Mouse (Mus musculus): Measurements from ENCODE around the gene Elk3. TPM values are rescaled to one million over a fixed set of nuclear protein-coding genes. Genes with fewer than 3 reads are reported as not detected.
A peak's percentile ranks its signal among the peaks of the same experiment; 100 is the strongest.

Gene Elk3
- polyA plus RNA-seq, 1 experiment from 2014 or later: 4.3 TPM

GRCm38 (mm10) chr10:93311576-93311975 is 641 bp upstream of the Elk3 start:
- 22% methylated on average over 4 of the region's 4 CpGs for WGBS (ENCODE audit: insufficient replicate concordance)
- Histone ChIP-seq H3K4me3 (replicated peaks) (no peak overlapping the region), H3K9me3 (replicated peaks) (no peaks in the 10 kb centered on the region), H3K27ac (replicated peaks) (no peak overlapping the region), H3K36me3 (replicated peaks) (no peaks in the 10 kb centered on the region), H3K4me1 (replicated peaks) (peaks cover 4% of the 10 kb centered on the region; the same call in 1 of the 2 replicates), H3K4me2 (no peak overlapping the region), H3K9ac (no peak overlapping the region), H3K27me3 (peaks cover 60% of the 10 kb centered on the region)
- no peak for ATAC-seq (ENCODE audit: insufficient read depth)

- Histone ChIP-seq H3K9ac (peak overlapping the region; percentile 37), H3K4me1 (replicated peaks) (peaks cover 4% of the 10 kb centered on the region; the same call in 1 of the 2 replicates), H3K4me2 (peak overlapping the region; percentile 71), H3K4me3 (replicated peaks) (peak overlapping the region; percentile 56), H3K36me3 (replicated peaks) (no peaks in the 10 kb centered on the region), H3K9me3 (replicated peaks) (no peaks in the 10 kb centered on the region), H3K27ac (replicated peaks) (peak overlapping the region; percentile 67), H3K27me3 (peaks cover 60% of the 10 kb centered on the region)
- under 1% methylated on average over 43 of the region's 43 CpGs for WGBS (ENCODE audit: insufficient replicate concordance)
- ATAC-seq (ENCODE audit: insufficient read depth): no peak
Observed at GRCm38 (mm10) chr10:93309934-93310621, 857 bp downstream of the Elk3 start.

GRCm38 (mm10) chr10:93309131-93309933 is 1.6 kb downstream of the Elk3 start:
- Histone ChIP-seq H3K4me3 (replicated peaks) (peak overlapping the region; percentile 56), H3K4me2 (peak overlapping the region; percentile 71), H3K9me3 (replicated peaks) (no peaks in the 10 kb centered on the region), H3K4me1 (replicated peaks) (peaks cover 4% of the 10 kb centered on the region; the same call in 1 of the 2 replicates), H3K27me3 (peaks cover 60% of the 10 kb centered on the region), H3K36me3 (replicated peaks) (no peaks in the 10 kb centered on the region), H3K9ac (no peak overlapping the region), H3K27ac (replicated peaks) (peak overlapping the region; percentile 62)
- 1% methylated on average over 19 of the region's 23 CpGs for WGBS (ENCODE audit: insufficient replicate concordance)
- no peak for ATAC-seq (ENCODE audit: insufficient read depth)

- Histone ChIP-seq H3K9ac (no peak overlapping the region), H3K27me3 (peaks cover 41% of the 10 kb centered on the region), H3K4me2 (no peak overlapping the region), H3K9me3 (replicated peaks) (no peaks in the 10 kb centered on the region), H3K4me3 (replicated peaks) (no peak overlapping the region), H3K4me1 (replicated peaks) (peaks cover 4% of the 10 kb centered on the region; the same call in 1 of the 2 replicates), H3K27ac (replicated peaks) (no peak overlapping the region), H3K36me3 (replicated peaks) (no peaks in the 10 kb centered on the region)
- no peak for ATAC-seq (ENCODE audit: insufficient read depth)
- 63% methylated on average over 11 of the region's 11 CpGs for WGBS (ENCODE audit: insufficient replicate concordance)
Observed at GRCm38 (mm10) chr10:93306367-93306766, 4.6 kb downstream of the Elk3 start.

- Histone ChIP-seq H3K27me3 (peaks cover 36% of the 10 kb centered on the region), H3K4me3 (replicated peaks) (no peak overlapping the region), H3K27ac (replicated peaks) (no peak overlapping the region), H3K9me3 (replicated peaks) (no peaks in the 10 kb centered on the region), H3K4me1 (replicated peaks) (peaks cover 4% of the 10 kb centered on the region; the same call in 1 of the 2 replicates), H3K36me3 (replicated peaks) (no peaks in the 10 kb centered on the region), H3K9ac (no peak overlapping the region), H3K4me2 (no peak overlapping the region)
- ATAC-seq (ENCODE audit: insufficient read depth): no peak
- WGBS (ENCODE audit: insufficient replicate concordance): 36% methylated on average over 6 of the region's 6 CpGs
Observed at GRCm38 (mm10) chr10:93305946-93306345, 5.0 kb downstream of the Elk3 start.

GRCm38 (mm10) chr10:93303231-93303630 is 7.7 kb downstream of the Elk3 start:
- no peaks in the 10 kb centered on the region for H3K9me3 ChIP-seq (replicated peaks)
- H3K4me3 ChIP-seq (replicated peaks): no peak overlapping the region
- H3K4me2 ChIP-seq: no peak overlapping the region
- no peak overlapping the region for H3K9ac ChIP-seq
- no peak overlapping the region for H3K27ac ChIP-seq (replicated peaks)
- no peak for ATAC-seq (ENCODE audit: insufficient read depth)
- H3K36me3 ChIP-seq (replicated peaks): no peaks in the 10 kb centered on the region
- H3K4me1 ChIP-seq (replicated peaks): no peaks in the 10 kb centered on the region
- H3K27me3 ChIP-seq: peaks cover 9% of the 10 kb centered on the region; the same call in 1 of the 2 replicates
- WGBS (ENCODE audit: insufficient replicate concordance): 48% methylated on average over 4 of the region's 4 CpGs

- H3K9ac ChIP-seq: no peak overlapping the region
- H3K36me3 ChIP-seq (replicated peaks): no peaks in the 10 kb centered on the region
- no peak overlapping the region for H3K27ac ChIP-seq (replicated peaks)
- no peak overlapping the region for H3K4me3 ChIP-seq (replicated peaks)
- no peak for ATAC-seq (ENCODE audit: insufficient read depth)
- WGBS (ENCODE audit: insufficient replicate concordance): 66% methylated on average over 8 of the region's 8 CpGs
- H3K4me1 ChIP-seq (replicated peaks): no peaks in the 10 kb centered on the region
- no peak overlapping the region for H3K4me2 ChIP-seq
- no peaks in the 10 kb centered on the region for H3K9me3 ChIP-seq (replicated peaks)
- no peaks in the 10 kb centered on the region for H3K27me3 ChIP-seq
Observed at GRCm38 (mm10) chr10:93301831-93302230, 9.1 kb downstream of the Elk3 start.

GRCm38 (mm10) chr10:93298208-93298607 is 12.7 kb downstream of the Elk3 start:
- Histone ChIP-seq H3K9ac (no peak overlapping the region), H3K4me1 (replicated peaks) (peaks cover 6% of the 10 kb centered on the region; the same call in 1 of the 2 replicates), H3K4me2 (no peak overlapping the region), H3K27me3 (peaks cover 11% of the 10 kb centered on the region; the same call in 1 of the 2 replicates), H3K27ac (replicated peaks) (no peak overlapping the region), H3K36me3 (replicated peaks) (no peaks in the 10 kb centered on the region), H3K9me3 (replicated peaks) (no peaks in the 10 kb centered on the region), H3K4me3 (replicated peaks) (no peak overlapping the region)
- ATAC-seq (ENCODE audit: insufficient read depth): no peak
- 15% methylated on average over 7 of the region's 7 CpGs for WGBS (ENCODE audit: insufficient replicate concordance)

GRCm38 (mm10) chr10:93297774-93298173 is 13.2 kb downstream of the Elk3 start:
- Histone ChIP-seq H3K36me3 (replicated peaks) (no peaks in the 10 kb centered on the region), H3K4me2 (no peak overlapping the region), H3K27me3 (peaks cover 11% of the 10 kb centered on the region; the same call in 1 of the 2 replicates), H3K27ac (replicated peaks) (no peak overlapping the region), H3K9me3 (replicated peaks) (no peaks in the 10 kb centered on the region), H3K4me1 (replicated peaks) (peaks cover 6% of the 10 kb centered on the region; the same call in 1 of the 2 replicates), H3K4me3 (replicated peaks) (no peak overlapping the region), H3K9ac (no peak overlapping the region)
- WGBS (ENCODE audit: insufficient replicate concordance): 13% methylated on average over 5 of the region's 5 CpGs
- no peak for ATAC-seq (ENCODE audit: insufficient read depth)

- no peak overlapping the region for H3K9ac ChIP-seq
- no peaks in the 10 kb centered on the region for H3K36me3 ChIP-seq (replicated peaks)
- no peaks in the 10 kb centered on the region for H3K9me3 ChIP-seq (replicated peaks)
- peaks cover 11% of the 10 kb centered on the region; the same call in 1 of the 2 replicates for H3K27me3 ChIP-seq
- no peak for ATAC-seq (ENCODE audit: insufficient read depth)
- peak overlapping the region; percentile 11 for H3K4me2 ChIP-seq
- H3K27ac ChIP-seq (replicated peaks): no peak overlapping the region
- no peak overlapping the region for H3K4me3 ChIP-seq (replicated peaks)
- peaks cover 12% of the 10 kb centered on the region; the same call in 1 of the 2 replicates for H3K4me1 ChIP-seq (replicated peaks)
- WGBS (ENCODE audit: insufficient replicate concordance): 11% methylated on average over 20 of the region's 20 CpGs
Observed at GRCm38 (mm10) chr10:93294547-93295219, 16.3 kb downstream of the Elk3 start.

- no peaks in the 10 kb centered on the region for H3K9me3 ChIP-seq (replicated peaks)
- H3K36me3 ChIP-seq (replicated peaks): no peaks in the 10 kb centered on the region
- H3K4me2 ChIP-seq: no peak overlapping the region
- no peak overlapping the region for H3K9ac ChIP-seq
- WGBS (ENCODE audit: insufficient replicate concordance): 27% methylated on average over 7 of the region's 7 CpGs
- no peak overlapping the region for H3K27ac ChIP-seq (replicated peaks)
- no peak overlapping the region for H3K4me3 ChIP-seq (replicated peaks)
- peaks cover 12% of the 10 kb centered on the region; the same call in 1 of the 2 replicates for H3K4me1 ChIP-seq (replicated peaks)
- no peak for ATAC-seq (ENCODE audit: insufficient read depth)
- peaks cover 11% of the 10 kb centered on the region; the same call in 1 of the 2 replicates for H3K27me3 ChIP-seq
Observed at GRCm38 (mm10) chr10:93293621-93294020, 17.3 kb downstream of the Elk3 start.

Measured in liver, embryonic 15.5 days (tissue).